Mouse (Mus musculus): ENCODE data around the gene Klra3.
"Not testable (repeated sequence)": the region's sequence is repeated elsewhere in the genome, so short reads cannot be mapped to it uniquely, and the experiment has no call there.

GRCm38 (mm10) chr6:130341973-130342372, 4.6 kb upstream of the Klra3 start:
- TF ChIP-seq POLR2A (IDR thresholded peaks at IDR 0.05; ENCODE audit: borderline replicate concordance, control insufficient read depth, low read depth, low read length); CTCF (IDR thresholded peaks at IDR 0.05; ENCODE audit: control insufficient read depth, insufficient read depth, low read length): not testable (repeated sequence)

Data from bone marrow, adult 2 months (tissue).